Mouse (Mus musculus) lung, embryonic 14.5 days (tissue): ENCODE results near the gene Parvg. TPM values are rescaled to one million over a fixed set of nuclear protein-coding genes. Genes with fewer than 3 reads are reported as not detected.

Experiments used
- ATAC-seq: fragments of 200-750 bp; cut with Nextera tagmentation; 2 replicates; pipeline ENCODE4 v1.8.0; 2017; ENCODE audit warnings: mild to moderate bottlenecking, moderate TSS enrichment, moderate library complexity; ENCODE audit not compliant: insufficient read depth
- DNase-seq: peaks from one replicate; pipeline ENCODE4 v3.0.0-alpha.2; 2015
- H3K27ac ChIP-seq: fragments of 300-500 bp; sonication (generic); 2 replicates; pipeline ENCODE4 v1.5.1; 2014; ENCODE audit warnings: low read depth, mild to moderate bottlenecking, moderate library complexity
- H3K27me3 ChIP-seq: fragments of 300-500 bp; sonication (generic); 2 replicates; pipeline ENCODE4 v1.6.1; 2014; ENCODE audit warnings: low read length, control low read depth; ENCODE audit not compliant: insufficient read depth
- H3K36me3 ChIP-seq: fragments of 300-500 bp; sonication (generic); 2 replicates; pipeline ENCODE4 v1.6.1; 2014; ENCODE audit warnings: control low read depth; ENCODE audit not compliant: insufficient read depth
- H3K4me1 ChIP-seq: fragments of 300-500 bp; sonication (generic); 2 replicates; pipeline ENCODE4 v1.6.1; 2014; ENCODE audit warnings: antibody characterized with exemption, control low read depth; ENCODE audit not compliant: insufficient read depth
- H3K4me2 ChIP-seq: fragments of 300-500 bp; sonication (generic); 2 replicates; pipeline ENCODE4 v1.6.1; 2014; ENCODE audit warnings: mild to moderate bottlenecking
- H3K4me3 ChIP-seq: fragments of 300-500 bp; sonication (generic); 2 replicates; pipeline ENCODE4 v1.5.1; 2014; ENCODE audit warnings: low read depth, low read length
- H3K9ac ChIP-seq: fragments of 300-500 bp; sonication (generic); 2 replicates; pipeline ENCODE4 v1.6.1; 2014
- H3K9me3 ChIP-seq: fragments of 300-500 bp; sonication (generic); 2 replicates; pipeline ENCODE4 v1.6.1; 2016; ENCODE audit warnings: low read depth, low read length, control low read depth
- CTCF ChIP-seq: IDR thresholded peaks from 2 replicates; pipeline ENCODE4 v1.5.1; 2016; ENCODE audit warnings: antibody characterized with exemption, low read depth
- WGBS: fragments of 180-500 bp; shearing (Covaris S2); extraction: QIAGEN DNeasy Blood & Tissue Kit; methylation state at CpG from one replicate; pipeline ENCODE4 v1.1.7; 2014; 5-methylcytosine and 5-hydroxymethylcytosine counted together
- polyA plus RNA-seq: library from polyadenylated mRNA; unstranded; fragments of >200 nt; fragmentation: Nextera tagmentation; extraction: Ambion mirVana; gene quantifications from 2 replicates; pipeline ENCODE4 v1.2.1, GENCODE M21; 2014

The Parvg gene
- polyA plus RNA-seq, 1 experiment from 2014 or later: 1.7 TPM

DNA sequence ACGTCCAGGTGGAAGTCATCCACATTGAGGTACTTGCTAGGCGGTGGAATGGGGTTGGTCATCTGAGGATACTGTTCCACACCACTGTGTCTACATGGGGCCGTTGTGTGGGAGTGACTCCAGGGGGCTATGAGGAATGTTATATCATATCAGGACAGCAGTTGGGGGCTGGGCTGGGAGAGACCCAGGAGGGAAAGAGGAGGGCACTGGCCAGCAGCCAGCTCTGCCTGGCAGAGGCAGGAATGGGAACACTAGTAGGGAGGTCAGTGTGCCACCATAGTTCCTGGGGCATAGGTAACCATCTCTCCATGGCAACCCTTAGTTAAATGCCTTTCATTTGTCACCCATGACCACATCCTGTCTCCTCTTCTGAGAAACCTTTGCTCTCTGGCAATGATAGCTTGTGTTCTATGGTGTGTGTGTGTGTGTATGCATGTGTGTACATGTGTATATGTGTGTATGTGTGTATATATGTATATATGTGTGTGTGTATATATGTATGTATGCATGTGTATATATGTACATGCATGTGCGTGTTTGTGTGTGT, 7.3 kb downstream of the Parvg start:
- Histone ChIP-seq H3K27me3 (no peaks in the 10 kb centered on the region), H3K4me1 (no peaks in the 10 kb centered on the region), H3K4me2 (no peak overlapping the region), H3K9me3 (no peaks in the 10 kb centered on the region), H3K4me3 (no peak overlapping the region), H3K27ac (no peak overlapping the region), H3K36me3 (no peaks in the 10 kb centered on the region), H3K9ac (no peak overlapping the region)
- WGBS: 62% methylated on average over 4 of the region's 4 CpGs
- DNase-seq (no peak), ATAC-seq (no peak)
- TF ChIP-seq CTCF: no peak

DNA sequence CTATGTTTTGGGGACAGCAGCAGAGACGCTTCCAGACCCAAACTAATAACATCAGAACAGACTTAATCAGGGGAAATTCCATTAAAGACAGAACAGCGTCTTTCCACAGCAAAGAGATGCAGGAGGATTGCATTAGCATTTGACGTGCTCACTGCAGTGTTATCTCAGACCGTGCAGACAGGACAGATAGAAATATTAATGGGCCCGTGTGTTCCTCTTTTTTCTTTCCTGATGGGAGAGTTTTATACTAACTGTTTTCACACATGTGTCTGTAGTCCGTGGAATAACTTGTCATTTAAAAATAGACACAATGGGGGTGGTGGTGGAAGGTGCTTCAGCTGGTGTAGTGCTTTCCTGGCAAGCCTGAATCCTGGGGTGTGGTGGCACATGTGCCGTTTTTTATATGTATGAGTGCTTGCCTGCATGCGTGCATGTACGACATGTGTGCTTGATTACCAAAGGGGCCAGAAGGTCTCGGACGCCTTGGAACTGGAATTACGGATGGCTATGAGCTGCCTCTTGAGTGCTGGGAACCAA, 12.5 kb downstream of the Parvg start:
- Histone ChIP-seq H3K36me3 (no peaks in the 10 kb centered on the region), H3K4me3 (no peak overlapping the region), H3K9me3 (no peaks in the 10 kb centered on the region), H3K4me2 (no peak overlapping the region), H3K27ac (no peak overlapping the region), H3K27me3 (no peaks in the 10 kb centered on the region), H3K9ac (no peak overlapping the region), H3K4me1 (no peaks in the 10 kb centered on the region)
- WGBS: 55% methylated on average over 12 of the region's 12 CpGs
- TF ChIP-seq CTCF: no peak
- no peak for ATAC-seq
- no peak for DNase-seq

DNA sequence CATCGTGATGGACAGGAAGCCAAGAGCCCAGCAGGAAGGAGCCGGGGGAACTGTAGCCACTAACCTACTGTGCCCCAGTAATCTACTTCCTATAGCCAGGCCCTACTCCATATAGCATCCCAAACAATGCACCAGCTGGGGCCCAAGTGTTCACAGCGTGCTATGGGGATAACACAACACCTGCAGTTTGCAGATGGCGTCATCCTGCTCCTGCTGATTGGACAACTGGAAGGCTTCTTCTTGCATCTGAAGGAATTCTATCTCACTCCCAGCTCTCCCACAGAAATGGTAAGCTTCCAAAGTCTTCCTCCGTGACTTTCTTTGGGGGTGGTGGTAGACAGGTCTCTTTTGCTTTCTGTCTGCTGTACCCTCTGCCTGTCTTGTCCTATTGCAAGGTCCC, 13.8 kb downstream of the Parvg start:
- H3K9ac ChIP-seq: no peak overlapping the region
- TF ChIP-seq CTCF: no peak
- H3K27me3 ChIP-seq: no peaks in the 10 kb centered on the region
- H3K27ac ChIP-seq: no peak overlapping the region
- 57% methylated on average over 5 of the region's 5 CpGs for WGBS
- no peaks in the 10 kb centered on the region for H3K4me1 ChIP-seq
- no peaks in the 10 kb centered on the region for H3K9me3 ChIP-seq
- H3K4me2 ChIP-seq: no peak overlapping the region
- no peaks in the 10 kb centered on the region for H3K36me3 ChIP-seq
- H3K4me3 ChIP-seq: no peak overlapping the region
- DNase-seq (no peak), ATAC-seq (no peak)

DNA sequence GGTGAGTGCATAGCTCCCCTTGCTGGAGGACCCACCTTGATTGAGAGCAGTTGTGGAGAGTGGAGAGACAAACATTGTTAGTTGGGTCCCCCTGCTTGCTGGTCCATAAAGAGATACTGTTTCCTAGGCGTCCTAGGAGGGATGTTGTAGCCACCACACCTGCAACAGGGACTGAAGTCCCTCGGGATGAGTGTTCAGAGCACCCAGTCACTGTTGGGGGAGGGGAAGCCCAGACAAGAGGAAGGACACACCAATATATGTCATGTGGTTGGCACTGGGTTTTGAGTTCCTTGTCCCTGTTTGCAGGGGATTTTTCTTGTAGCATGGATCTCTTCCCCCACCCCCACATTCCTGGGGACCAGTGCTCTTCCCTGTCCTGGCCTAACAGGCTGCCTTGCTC, 17.1 kb downstream of the Parvg start:
- Histone ChIP-seq H3K4me2 (no peak overlapping the region), H3K36me3 (no peaks in the 10 kb centered on the region), H3K9ac (no peak overlapping the region), H3K27ac (no peak overlapping the region), H3K4me3 (no peak overlapping the region), H3K9me3 (no peaks in the 10 kb centered on the region), H3K4me1 (no peaks in the 10 kb centered on the region), H3K27me3 (no peaks in the 10 kb centered on the region)
- 56% methylated on average over 2 of the region's 2 CpGs for WGBS
- TF ChIP-seq CTCF: no peak
- no peak for ATAC-seq
- no peak for DNase-seq

DNA sequence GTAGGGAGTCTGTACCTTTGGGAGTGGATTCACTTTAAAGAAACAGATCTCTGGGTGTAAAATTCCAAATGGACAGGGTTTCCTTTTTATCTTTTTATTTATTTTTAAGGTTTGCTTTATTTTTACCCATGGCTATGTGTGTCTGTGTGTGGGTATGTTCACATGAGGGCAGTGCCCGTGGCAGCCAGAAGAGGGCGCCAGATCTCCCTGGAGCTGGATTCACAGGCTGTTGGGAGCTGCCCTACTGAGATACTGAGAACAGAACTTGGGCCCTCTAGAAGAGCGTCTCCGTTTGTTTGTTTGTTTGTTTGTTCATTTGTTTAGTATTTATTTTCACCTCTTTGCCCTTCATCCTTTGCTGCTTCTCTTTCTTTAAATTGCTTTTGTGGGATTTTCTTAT, 24.9 kb downstream of the Parvg start:
- no peak overlapping the region for H3K4me3 ChIP-seq
- H3K9ac ChIP-seq: no peak overlapping the region
- no peaks in the 10 kb centered on the region for H3K27me3 ChIP-seq
- H3K9me3 ChIP-seq: no peaks in the 10 kb centered on the region
- WGBS: 89% methylated on average over 4 of the region's 4 CpGs
- no peak for DNase-seq
- peak; percentile 42 for TF ChIP-seq CTCF
- no peak overlapping the region for H3K4me2 ChIP-seq
- no peak for ATAC-seq
- H3K4me1 ChIP-seq: no peaks in the 10 kb centered on the region
- H3K27ac ChIP-seq: no peak overlapping the region
- H3K36me3 ChIP-seq: no peaks in the 10 kb centered on the region

DNA sequence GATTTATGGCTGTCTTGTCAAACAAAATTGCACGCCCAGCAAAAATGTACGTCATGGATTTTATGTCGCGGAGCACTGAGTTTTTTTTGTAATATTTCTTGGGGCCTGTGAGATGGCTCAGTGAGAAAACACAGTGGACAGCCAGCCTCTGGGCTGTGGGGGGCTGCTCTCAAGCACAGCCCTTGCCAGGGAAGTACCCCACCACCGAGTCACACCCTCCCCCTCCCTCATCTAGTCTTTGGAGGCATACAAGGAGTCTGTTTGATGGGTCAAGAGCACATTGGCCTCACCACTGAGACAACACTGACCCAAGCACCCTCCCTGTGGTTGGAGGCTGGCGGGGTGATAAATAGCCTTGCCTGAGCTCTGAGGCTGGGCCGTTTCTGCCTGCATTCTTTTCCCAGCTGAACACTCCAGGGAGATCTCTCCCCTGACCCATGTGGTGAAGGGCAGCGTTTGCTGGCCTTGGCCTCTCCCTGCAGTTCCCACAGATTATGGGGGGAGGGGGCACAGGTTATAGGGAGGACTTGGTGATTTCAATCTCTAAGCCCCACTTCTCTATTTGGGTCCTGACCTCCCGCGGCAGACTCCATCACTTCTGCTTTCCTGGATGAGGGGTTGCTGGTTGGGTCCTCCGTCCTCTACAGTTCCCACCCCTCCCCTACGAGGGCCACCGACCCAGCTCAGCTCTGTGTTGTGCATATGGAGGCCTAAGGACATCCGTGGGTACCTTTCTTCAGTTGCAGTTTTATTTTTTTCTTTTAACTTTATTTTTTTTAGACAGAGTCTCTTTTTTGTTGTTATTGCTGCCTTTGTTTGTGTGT, 26.3 kb downstream of the Parvg start:
- Histone ChIP-seq H3K27ac (no peak overlapping the region), H3K9ac (no peak overlapping the region), H3K4me1 (no peaks in the 10 kb centered on the region), H3K4me3 (no peak overlapping the region), H3K4me2 (no peak overlapping the region), H3K36me3 (no peaks in the 10 kb centered on the region), H3K27me3 (no peaks in the 10 kb centered on the region), H3K9me3 (no peaks in the 10 kb centered on the region)
- no peak for ATAC-seq
- DNase-seq: peak; percentile 9
- WGBS: 36% methylated on average over 14 of the region's 14 CpGs
- TF ChIP-seq CTCF: no peak

DNA sequence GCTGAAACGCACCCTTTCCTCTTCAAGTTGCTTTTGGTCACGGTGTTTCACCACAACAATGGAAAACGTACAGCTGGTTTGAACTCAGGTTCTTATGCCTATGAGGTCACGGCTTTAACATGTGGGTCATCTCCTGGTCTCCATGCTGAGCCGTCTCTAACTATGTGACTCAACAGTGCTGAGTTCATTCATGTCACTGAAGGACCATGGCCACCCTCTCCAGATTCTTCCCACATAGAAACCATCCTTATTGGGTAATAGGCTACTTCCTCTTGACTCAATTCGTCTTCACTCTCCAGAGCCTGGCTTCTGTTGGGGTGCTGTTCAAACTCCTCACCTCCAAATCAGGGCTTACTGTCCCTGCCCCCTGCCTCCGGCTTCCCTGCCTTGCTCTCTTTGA, 27.5 kb downstream of the Parvg start:
- ATAC-seq (no peak), DNase-seq (no peak)
- Histone ChIP-seq H3K36me3 (no peaks in the 10 kb centered on the region), H3K4me2 (no peak overlapping the region), H3K27ac (peak overlapping the region; percentile 71; the same call in 1 of the 2 replicates), H3K4me1 (no peaks in the 10 kb centered on the region), H3K9ac (no peak overlapping the region), H3K9me3 (no peaks in the 10 kb centered on the region), H3K4me3 (no peak overlapping the region), H3K27me3 (no peaks in the 10 kb centered on the region)
- TF ChIP-seq CTCF: no peak
- WGBS: 82% methylated on average over 7 of the region's 7 CpGs
